Mouse (Mus musculus) urinary bladder, postnatal 4 days (tissue): ENCODE data around the gene Sft2d2.

Experiments used
- DNase-seq, 2 experiments: peaks; one replicate each; pipeline ENCODE4 v3.0.0; 2021 to 2022; ENCODE audit warnings: low spot score in 2 of 2

Sft2d2 gene

GRCm38 (mm10) chr1:165190571-165191273, 3.5 kb downstream of the Sft2d2 start:
- DNase-seq: no peak

GRCm38 (mm10) chr1:165190068-165190467, 4.2 kb downstream of the Sft2d2 start:
- DNase-seq: no peak

DNA sequence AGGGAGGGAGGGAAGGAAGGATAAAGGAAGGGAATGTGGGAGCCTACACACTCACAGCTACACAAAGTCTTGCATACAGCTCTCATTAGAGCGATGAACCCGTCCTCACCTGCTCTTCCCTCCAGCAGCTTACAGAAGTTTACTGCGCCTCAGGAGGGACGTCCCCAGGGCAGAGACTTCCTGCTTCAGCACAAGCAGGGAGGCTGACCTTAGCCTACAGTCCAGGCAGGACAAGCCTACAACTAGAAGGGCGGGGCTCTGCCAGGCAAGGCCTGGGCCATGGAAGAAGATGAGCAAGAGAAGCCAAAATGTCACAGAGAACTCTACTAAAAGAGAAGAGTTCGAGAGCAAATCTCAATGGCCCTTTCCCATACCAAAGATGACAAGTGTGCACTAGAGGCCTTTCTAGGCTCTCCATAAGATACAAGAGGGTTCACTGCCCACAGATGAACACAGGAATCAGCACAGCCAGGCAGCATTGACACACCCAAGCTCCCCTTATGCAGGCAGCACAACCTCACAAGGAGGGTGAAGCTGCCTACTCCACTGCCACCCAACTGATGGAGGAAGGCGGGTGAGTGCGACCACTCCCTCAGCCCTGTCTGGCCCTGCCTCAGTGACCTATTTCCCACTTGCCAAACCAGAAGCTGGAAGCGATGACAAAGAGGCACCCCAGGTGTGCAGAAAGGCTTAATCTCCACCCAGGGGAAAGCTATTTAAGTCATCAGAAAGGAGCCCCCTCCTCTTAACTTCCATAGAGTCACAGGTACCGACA, 5.2 kb downstream of the Sft2d2 start:
- no peak for DNase-seq

DNA sequence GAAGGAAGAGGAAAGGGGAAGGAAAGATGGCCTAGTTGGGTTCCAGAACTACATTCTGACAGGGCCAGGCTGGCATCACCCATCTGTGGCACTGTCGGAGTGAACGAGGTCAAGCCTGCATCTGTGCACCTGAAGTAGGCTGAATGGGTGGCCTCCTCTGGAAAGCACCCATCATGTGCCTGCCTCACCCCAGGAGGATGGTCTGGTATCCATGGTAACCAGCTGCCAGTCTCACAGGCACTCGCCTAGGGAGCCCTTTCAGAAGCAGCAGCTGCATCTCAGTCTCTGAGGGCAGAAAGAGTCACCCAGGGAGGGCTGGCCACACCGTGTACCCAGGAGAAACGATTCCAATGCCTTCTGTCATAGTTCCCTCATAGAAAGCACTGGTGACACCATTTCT, 6.9 kb downstream of the Sft2d2 start:
- no peak for DNase-seq

DNA sequence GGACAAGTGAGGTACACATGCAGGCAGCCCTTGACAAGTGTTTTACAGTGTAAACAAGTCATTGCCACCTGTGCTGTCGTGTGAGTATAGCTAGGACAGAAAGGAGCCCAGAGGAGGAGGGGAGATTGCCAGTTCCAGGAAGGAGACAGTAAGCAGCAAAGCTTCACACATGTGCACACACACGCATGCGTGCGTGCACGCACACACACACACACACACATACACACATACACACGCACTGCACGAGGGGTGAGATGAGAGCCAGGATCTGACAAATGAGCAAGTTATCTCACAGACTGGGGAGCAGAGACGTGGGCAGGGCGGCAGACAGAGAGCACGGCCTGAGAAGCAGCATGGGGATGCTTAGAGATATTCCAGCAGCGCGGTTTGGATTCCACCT, 7.7 kb downstream of the Sft2d2 start:
- no peak for DNase-seq

GRCm38 (mm10) chr1:165185116-165185515, 9.1 kb downstream of the Sft2d2 start:
- no peak for DNase-seq

DNA sequence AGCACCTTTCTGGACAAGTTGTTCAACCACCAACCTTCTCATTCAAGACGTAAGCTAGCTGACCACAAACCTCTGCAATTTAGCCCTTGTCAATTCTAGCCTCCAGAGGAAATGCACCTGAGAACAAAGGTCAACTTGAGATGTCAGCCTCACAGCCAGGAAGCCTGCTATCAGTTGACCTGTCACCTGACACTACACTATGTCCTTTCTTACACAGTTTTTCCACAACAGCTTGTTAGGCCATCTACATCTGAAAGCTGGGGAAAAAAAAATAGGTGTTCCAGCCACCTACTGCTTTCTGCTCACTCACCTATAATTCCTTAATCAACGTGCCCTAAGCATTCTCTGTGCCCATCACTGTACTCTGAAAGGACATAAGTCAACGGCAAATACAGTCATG, 10.1 kb downstream of the Sft2d2 start:
- DNase-seq: no peak

DNA sequence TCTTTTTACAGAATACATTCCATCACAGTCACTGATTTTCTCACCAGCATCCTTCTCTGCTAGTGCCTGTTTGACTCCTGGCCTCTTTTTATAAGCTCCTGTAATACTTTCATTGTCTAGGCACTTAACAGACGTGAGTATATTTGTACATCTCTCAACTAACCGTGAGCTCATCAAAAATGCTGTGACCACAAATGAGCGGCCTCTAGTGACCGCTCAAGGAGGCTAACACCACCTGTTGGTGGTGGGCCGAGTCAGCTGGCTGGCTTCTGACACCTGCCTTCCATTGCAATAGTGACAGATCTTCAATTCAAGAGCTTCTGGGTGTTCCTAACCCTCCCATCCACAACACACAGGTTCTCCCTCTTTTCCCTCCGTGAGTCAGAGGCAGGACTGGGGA, 10.8 kb downstream of the Sft2d2 start:
- DNase-seq: no peak

DNA sequence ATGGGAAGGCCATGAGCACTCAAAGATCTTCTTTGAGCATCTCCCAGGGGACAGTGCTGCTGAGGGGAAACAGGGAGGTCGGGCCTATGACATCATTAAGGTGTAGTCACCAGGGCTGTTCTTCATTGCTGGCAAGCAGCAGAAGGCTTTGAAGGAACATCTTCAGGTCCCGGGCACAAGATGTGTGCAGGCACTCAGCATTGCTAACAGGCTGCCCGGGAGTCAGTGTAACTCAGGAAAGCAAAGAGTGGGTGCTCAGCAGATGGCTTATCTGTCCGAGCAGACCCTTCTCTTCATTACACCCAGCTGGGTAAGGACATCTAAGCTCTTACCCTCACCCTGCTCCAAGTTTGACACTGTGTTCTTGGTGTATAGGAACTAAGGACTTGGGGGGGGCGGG, 14.9 kb downstream of the Sft2d2 start:
- no peak for DNase-seq

- no peak for DNase-seq
Observed at GRCm38 (mm10) chr1:165178075-165178474, 16.2 kb downstream of the Sft2d2 start.

- no peak for DNase-seq
Observed at GRCm38 (mm10) chr1:165174059-165174616, 20.1 kb downstream of the Sft2d2 start.

DNA sequence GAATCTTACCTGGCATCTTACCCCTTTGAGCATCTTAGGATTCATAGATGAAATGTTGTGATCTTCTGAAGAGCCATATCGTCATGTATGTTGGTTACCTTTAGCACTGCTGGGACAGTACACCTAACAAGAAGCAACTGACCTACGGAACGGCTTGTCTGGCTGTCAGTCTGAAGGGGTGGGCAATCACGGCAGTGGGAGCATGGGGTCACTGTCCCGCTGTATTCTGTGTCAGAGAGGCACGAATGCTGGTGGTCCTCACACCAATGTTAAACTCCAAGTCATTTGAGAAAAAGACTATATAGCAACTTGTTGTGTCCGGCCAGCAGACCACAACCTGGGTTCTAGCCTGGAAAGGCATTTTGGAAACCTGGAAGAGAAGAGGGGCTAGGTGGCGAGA, 23.0 kb downstream of the Sft2d2 start:
- no peak for DNase-seq

DNA sequence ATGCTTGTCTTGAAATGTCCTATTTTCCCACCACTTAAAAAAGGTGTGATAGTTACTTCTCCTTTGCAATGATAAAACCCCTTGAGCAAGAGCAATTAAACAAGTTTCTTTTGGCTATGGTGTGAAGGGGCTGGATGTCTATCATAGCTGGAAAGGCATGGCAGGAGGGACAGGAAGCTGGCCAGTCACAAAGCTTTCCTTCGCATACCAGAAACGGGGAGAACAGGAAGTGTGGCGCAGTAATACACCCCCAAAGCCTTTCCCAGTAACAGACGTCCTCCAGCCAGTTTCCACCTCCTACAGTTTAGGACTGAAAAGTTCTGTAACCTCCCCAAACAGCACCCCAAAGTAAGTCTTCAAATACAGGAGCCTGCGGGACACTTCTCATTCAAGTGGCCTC, 24.1 kb downstream of the Sft2d2 start:
- DNase-seq: no peak

- no peak for DNase-seq
Observed at GRCm38 (mm10) chr1:165169462-165169861, 24.8 kb downstream of the Sft2d2 start.

- DNase-seq: no peak
Observed at GRCm38 (mm10) chr1:165164920-165165319, 29.3 kb downstream of the Sft2d2 start.

DNA sequence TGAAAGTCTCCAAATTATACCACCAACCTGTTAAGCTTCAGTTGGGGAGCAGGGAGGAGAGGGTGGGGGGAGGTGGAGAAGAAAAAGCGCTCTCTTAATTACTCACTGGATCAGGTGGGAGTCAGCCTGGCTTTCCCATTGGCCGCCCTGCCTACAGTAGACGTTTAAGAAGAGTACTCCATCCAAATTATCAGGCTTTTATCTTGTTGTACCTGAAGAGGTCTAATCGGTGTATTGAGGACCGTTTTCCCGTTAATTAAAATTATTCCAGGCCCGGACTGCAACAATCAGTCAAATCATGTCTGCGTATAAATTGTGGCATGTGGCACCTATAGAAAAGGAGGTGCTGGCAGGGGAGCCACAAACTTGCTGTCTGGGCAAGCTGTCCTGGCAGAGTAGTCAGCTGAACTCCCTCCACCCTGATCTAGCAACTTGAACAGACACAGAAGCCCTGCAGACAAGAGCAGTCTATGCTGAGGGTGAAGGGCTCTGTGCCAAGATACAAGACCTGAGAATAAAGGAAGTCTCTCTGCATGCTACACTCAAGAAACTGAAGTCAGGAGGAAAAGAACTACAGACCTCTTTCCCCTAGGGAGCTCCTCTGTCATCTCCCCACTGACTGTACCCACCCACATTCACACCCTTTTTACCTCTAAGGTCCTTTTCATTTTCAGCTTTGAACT, 33.4 kb downstream of the Sft2d2 start, which contains the start of gene Tbx19:
Gene Tbx19, minus strand, starts transcription at position 51 of the 683 bp plus-strand sequence.
- DNase-seq: no peak

- no peak for DNase-seq
Observed at GRCm38 (mm10) chr1:165158841-165159240, 35.4 kb downstream of the Sft2d2 start.

- DNase-seq: no peak
Observed at GRCm38 (mm10) chr1:165154162-165154561, 40.1 kb downstream of the Sft2d2 start.

- no peak for DNase-seq
Observed at GRCm38 (mm10) chr1:165151216-165151615, 43.0 kb downstream of the Sft2d2 start.

DNA sequence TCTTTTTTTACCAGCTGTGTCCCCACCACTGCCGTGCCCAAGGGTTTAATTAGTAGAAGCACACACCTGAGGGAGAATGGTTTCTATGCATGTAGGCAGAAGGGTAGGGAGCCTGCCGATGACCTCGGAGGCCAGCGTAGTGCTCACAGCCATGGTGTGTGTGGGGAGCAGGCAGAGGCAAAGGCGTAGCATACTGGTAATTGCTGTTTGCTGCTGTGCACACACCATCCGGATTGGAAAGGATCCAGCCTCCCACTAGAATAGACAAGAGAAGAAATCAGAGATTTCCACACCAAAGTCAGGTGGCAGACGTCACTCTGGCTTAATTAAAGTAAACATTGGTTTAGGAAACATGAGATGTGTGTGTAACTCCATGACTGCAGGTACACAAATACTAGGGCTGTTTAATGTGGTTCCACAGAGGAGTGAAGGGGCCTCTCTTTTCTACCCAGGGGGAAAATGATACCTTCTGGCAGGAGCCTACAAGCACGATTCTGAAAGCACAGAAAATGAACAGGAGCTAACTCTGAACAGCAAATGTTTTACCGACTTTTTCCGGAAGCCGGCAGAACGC, 51.8 kb downstream of the Sft2d2 start:
- no peak for DNase-seq

DNA sequence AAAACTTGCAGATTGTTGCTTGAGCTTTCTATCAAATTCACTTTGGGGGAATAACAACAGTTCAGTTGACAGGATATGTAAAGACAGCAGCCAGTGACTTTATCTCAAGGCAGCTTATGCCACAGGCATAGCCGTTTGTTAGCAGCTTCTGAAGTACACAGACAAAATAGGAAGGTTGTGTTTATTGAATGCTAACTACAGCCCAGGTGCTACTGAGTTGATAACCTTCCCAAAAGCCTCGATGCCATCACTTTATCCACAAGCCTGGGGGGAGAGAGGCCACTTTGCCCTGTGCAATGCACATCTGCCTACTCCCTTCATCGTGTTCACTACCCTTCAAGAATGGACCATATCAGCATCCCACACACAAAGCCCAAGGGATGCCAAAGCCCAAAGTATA, 54.0 kb downstream of the Sft2d2 start:
- no peak for DNase-seq

DNA sequence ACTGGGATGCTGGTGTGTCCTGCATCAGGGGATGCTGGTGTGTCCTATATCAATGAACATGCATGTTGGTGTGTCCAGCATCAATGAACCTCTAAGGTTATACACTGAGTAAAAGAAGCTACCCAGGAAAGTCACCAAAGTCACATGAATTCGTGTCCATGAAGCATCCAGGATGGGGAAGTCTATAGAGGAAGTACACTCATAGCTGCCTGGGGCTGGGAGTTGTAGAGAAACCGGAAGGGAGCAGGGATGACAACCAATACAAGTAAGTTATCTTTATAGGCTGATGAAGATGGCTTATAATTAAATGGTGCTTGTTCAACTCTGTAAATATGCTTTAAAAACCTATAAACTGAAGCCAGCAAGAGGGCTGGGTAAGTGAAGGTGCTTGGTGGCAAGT, 60.4 kb downstream of the Sft2d2 start:
- no peak for DNase-seq
